Mouse (Mus musculus) retina, adult 2 months (tissue): ENCODE results near the gene Zfp513.

Source experiments
- DNase-seq: peaks from one replicate; pipeline ENCODE4 v3.0.0-alpha.2; 2012; ENCODE audit warnings: low read depth, low spot score

The Zfp513 gene

DNA sequence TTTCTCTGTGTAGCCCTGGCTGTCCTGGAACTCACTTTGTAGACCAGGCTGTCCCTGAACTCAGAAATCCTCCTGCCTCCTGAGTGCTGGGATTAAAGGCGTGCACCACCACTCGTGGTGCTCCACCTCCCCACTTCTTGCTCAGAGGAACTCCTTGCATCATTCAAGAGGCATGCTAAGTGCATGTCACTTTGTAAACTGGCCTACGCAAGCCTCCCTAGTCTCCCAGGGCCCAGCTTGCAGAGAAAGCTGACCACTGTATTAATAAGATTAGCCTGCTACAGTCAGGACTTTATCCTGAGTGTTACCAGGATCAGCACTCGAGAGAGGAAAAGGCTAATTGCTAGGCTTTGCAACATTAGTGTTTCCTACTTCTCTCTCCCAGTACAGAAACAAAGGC lies 33.5 kb downstream of the Zfp513 start:
- no peak for DNase-seq

DNA sequence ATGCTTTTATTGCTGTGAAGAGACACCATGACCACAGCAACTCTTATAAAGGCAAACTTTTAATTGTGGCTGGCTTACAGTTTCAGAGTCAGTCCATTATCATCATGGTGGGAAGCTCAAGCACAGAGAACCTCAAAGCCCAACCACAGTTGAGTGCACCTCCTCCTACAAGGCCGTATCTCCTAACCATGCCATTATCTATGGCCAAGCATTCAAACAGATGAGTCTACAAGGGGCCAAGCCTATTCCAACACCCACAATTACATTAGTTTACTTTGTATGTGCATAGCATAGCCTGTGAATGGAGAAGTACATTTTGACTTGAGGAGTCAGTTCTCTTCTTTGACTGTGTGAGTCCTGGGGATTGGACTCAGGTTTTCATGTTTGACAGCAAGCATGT lies 37.2 kb downstream of the Zfp513 start:
- DNase-seq, result no peak

DNA sequence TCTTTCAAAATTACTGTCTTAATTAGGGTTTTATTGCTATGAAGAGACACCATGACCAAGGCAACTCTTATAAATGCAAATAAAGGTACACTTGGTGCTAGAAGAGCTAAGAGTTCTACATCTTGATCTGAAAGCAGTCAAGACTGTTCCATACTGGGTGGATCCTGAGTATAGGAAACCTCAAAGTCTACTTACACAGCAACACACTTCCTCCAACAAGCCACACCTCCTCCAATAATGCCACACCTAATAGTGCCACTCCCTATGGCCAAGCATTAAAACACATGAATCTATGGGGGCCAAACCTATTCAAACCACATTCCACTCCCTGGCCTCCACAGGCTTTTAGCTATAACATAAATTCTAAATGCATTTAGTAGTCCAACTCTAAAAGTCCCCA lies 39.6 kb downstream of the Zfp513 start:
- DNase-seq, result no peak

DNA sequence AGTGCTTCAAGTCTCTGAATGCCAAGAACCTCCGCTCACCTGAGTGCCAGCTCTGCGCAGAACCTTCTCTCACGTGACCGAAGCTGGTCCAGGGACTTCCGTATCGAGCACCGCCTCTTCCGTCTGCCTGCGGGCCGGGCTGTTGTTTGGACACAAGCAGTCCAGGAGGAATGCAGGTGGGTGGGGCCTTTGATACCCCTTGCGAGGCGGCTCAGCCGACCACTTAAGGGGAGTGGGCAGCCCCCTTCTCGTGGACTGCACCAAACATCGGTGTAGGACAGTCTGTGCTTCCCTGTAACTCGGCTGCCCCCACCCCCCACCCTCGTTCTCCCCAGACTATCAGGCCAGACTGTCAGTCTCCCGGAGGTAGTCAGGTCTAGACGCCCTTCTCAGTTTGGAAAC lies 48.0 kb downstream of the Zfp513 start, which contains the start of gene Mpv17:
Gene Mpv17, minus strand, starts transcription at position 100 of the 402 bp plus-strand sequence.
- peak; percentile 60 for DNase-seq

DNA sequence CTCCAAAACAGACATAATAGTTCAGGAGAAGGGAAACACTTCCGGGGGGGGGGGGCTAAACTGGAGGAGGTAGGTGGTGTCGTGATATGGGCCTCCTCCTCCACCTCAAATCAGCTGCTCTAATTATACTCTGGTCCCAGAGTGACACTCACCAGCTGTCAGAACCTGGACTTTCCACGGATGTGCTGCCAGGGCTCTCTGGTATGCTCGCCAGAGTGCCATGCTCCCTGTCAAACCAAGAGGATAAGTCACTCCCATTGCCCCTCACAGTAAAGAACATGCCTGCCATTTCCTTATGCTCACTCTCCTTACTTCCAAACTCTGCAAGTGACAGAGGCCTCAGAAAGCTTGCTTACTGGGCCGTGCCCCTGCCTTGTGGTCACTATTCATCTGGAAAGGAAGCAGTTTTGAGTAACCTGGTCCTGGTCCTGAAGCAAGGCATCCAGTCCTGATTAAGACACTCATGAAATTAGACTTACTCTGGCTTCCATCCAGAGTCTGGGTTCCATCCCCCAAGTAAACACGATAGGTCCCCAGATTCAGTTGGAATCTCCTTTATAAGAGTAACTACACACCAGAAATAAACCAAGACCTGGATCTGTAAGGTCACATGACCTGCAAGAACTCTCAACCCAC lies 48.5 kb downstream of the Zfp513 start:
- no peak for DNase-seq

DNA sequence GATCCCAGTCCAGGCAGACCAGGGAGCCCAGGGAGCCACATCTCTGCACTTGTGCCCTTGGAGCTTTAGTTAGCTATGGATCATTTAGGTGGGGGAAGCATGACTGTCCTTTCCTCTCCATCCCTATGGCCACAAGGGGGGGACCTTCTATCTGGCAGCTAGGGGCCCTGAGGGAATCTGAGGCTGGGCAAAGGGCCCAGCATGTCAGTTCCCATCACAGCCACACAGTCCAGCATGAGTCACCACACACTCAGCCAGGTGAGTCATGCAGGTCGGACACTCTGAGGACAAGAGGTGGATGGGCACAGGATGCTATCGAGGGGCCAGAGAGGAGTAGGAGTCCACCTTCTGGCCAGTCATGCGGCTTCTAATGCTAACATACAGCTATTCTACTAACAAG lies 50.4 kb downstream of the Zfp513 start:
- DNase-seq, result no peak

DNA sequence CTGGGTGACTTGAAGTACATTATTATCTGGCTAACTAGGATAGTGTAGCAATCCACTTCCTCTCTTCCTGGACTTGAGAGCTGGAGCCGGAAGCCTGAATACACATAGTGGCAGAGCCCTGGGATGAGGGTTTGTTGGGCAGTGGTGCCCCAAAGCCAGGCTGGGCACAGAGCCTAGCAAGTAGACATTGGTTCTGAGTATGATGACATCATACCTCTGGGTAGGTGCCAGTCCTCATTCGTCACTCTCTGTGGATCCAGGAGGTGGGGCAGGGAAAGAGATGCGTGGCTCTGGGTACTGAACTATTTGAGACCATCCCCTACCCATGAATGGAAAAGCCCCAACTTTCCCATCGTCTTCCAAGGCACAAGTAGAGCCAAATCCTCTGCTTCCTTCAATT lies 52.3 kb downstream of the Zfp513 start:
- DNase-seq, result no peak
